Mouse (Mus musculus) liver, embryonic 14.5 days (tissue): ENCODE measurements at regions not wholly inside any gene's neighbourhood (a gene's known extent, or its start where the extent isn't known, plus 50 kb on each side); places are given as distances from the start of the nearest gene placed in this dataset.

ENCODE experiments used
- ATAC-seq: fragments of 200-750 bp; cut with Nextera tagmentation; 2 replicates; pipeline ENCODE4 v1.8.0; 2017; ENCODE audit warnings: moderate number of reproducible peaks, mild to moderate bottlenecking, moderate library complexity; ENCODE audit not compliant: insufficient read depth
- DNase-seq, 3 experiments: peaks; one replicate each; pipeline ENCODE4 v3.0.0-alpha.2; 2012 to 2013; ENCODE audit warnings: low read depth in 3 of 3, low spot score in 3 of 3
- H3K27ac ChIP-seq: fragments of 300-500 bp; sonication (generic); 2 replicates; pipeline ENCODE4 v1.5.1; 2014; ENCODE audit warnings: moderate library complexity, mild to moderate bottlenecking, control low read depth, inconsistent platforms
- H3K27me3 ChIP-seq: fragments of 300-500 bp; sonication (generic); 2 replicates; pipeline ENCODE4 v1.6.1; 2014; ENCODE audit warnings: mild to moderate bottlenecking, low read length, moderate library complexity; ENCODE audit not compliant: control insufficient read depth, insufficient read depth
- H3K36me3 ChIP-seq: fragments of 300-500 bp; sonication (generic); replicated peaks from 2 replicates; pipeline ENCODE4 v1.6.1; 2014; ENCODE audit warnings: low read depth; ENCODE audit not compliant: control insufficient read depth, insufficient read depth
- H3K4me1 ChIP-seq, 2 experiments: fragments of 200-500 bp in 1 of 2; fragments of 300-500 bp in 1 of 2; sonication (generic) in 1 of 2; replicated peaks; 2 replicates each; pipeline ENCODE4 v1.6.1; 2012 to 2014; ENCODE audit warnings: antibody characterized with exemption in 1 of 2, inconsistent platforms in 1 of 2, low read length in 1 of 2; ENCODE audit not compliant: control insufficient read depth in 2 of 2, insufficient read depth in 2 of 2
- H3K4me2 ChIP-seq: fragments of 300-500 bp; sonication (generic); 2 replicates; pipeline ENCODE4 v1.6.1; 2014; ENCODE audit warnings: low read depth, mild to moderate bottlenecking, control low read depth, moderate library complexity
- H3K4me3 ChIP-seq, 2 experiments: fragments of 200-500 bp in 1 of 2; fragments of 300-500 bp in 1 of 2; sonication (generic) in 1 of 2; 2 replicates each; pipeline ENCODE4 v1.5.1; 2012 to 2014; ENCODE audit warnings: low read depth in 2 of 2, low read length in 2 of 2, mild to moderate bottlenecking in 2 of 2, control low read depth in 1 of 2, inconsistent platforms in 1 of 2, moderate library complexity in 1 of 2; ENCODE audit not compliant: insufficient read depth in 1 of 2
- H3K9ac ChIP-seq: fragments of 300-500 bp; sonication (generic); replicated peaks from 2 replicates; pipeline ENCODE4 v1.6.1; 2014; ENCODE audit warnings: mild to moderate bottlenecking, control low read depth, moderate library complexity
- H3K9me3 ChIP-seq: fragments of 300-500 bp; sonication (generic); 2 replicates; pipeline ENCODE4 v1.6.1; 2016; ENCODE audit warnings: low read length, mixed read lengths; ENCODE audit not compliant: control insufficient read depth
- CTCF ChIP-seq: IDR thresholded peaks from 2 replicates; pipeline ENCODE4 v1.5.1; 2016; ENCODE audit warnings: antibody characterized with exemption, low read depth, control low read depth
- EP300 ChIP-seq: IDR thresholded peaks from 2 replicates; pipeline ENCODE4 v1.6.1; 2016; ENCODE audit warnings: antibody characterized with exemption, low read depth
- WGBS: fragments of 180-500 bp; shearing (Covaris S2); extraction: QIAGEN DNeasy Blood & Tissue Kit; methylation state at CpG from one replicate; pipeline ENCODE4 v1.1.7; 2014; ENCODE audit not compliant: insufficient replicate concordance; 5-methylcytosine and 5-hydroxymethylcytosine counted together

GRCm38 (mm10) chr3:144299239-144299638 is 94.2 kb upstream of the Lmo4 start:
- no peak overlapping the region for H3K4me2 ChIP-seq

GRCm38 (mm10) chr3:144289489-144289888 is 84.5 kb upstream of the Lmo4 start:
- no peak overlapping the region for H3K4me2 ChIP-seq
- no peaks in the 10 kb centered on the region for H3K4me1 ChIP-seq
- ATAC-seq (no peak), DNase-seq (no peak)
- 57% methylated on average over 3 of the region's 3 CpGs for WGBS
- H3K27ac ChIP-seq, result no peak overlapping the region
- no peak for TF ChIP-seq CTCF
- TF ChIP-seq EP300, result no peak
- no peak overlapping the region for H3K9ac ChIP-seq
- no peaks in the 10 kb centered on the region for H3K9me3 ChIP-seq
- H3K27me3 ChIP-seq, result no peaks in the 10 kb centered on the region
- no peak overlapping the region for H3K4me3 ChIP-seq
- no peaks in the 10 kb centered on the region for H3K36me3 ChIP-seq

More at GRCm38 (mm10) chr3:144299239-144299638, 94.2 kb upstream of the Lmo4 start:
- DNase-seq, result no peak
- no peak for TF ChIP-seq EP300
- no peak for TF ChIP-seq CTCF
- Histone ChIP-seq H3K27me3 (no peaks in the 10 kb centered on the region), H3K4me1 (no peaks in the 10 kb centered on the region), H3K4me3 (no peak overlapping the region), H3K27ac (no peak overlapping the region), H3K36me3 (no peaks in the 10 kb centered on the region), H3K9ac (no peak overlapping the region), H3K9me3 (no peaks in the 10 kb centered on the region)
- ATAC-seq, result no peak
- 72% methylated on average over 5 of the region's 5 CpGs for WGBS

- WGBS, result 62% methylated on average over 8 of the region's 8 CpGs
- Histone ChIP-seq H3K4me2 (no peak overlapping the region), H3K27me3 (no peaks in the 10 kb centered on the region), H3K4me1 (no peaks in the 10 kb centered on the region), H3K36me3 (no peaks in the 10 kb centered on the region), H3K9me3 (no peaks in the 10 kb centered on the region), H3K4me3 (no peak overlapping the region), H3K9ac (no peak overlapping the region), H3K27ac (no peak overlapping the region)
- ATAC-seq (no peak), DNase-seq (no peak)
- TF ChIP-seq EP300 (no peak), CTCF (no peak)
Observed at GRCm38 (mm10) chr3:144286100-144286499, 81.1 kb upstream of the Lmo4 start.

- Histone ChIP-seq H3K9me3 (no peaks in the 10 kb centered on the region), H3K4me1 (no peaks in the 10 kb centered on the region), H3K4me2 (no peak overlapping the region), H3K9ac (no peak overlapping the region), H3K27ac (no peak overlapping the region), H3K36me3 (no peaks in the 10 kb centered on the region), H3K27me3 (no peaks in the 10 kb centered on the region), H3K4me3 (no peak overlapping the region)
- WGBS, result 59% methylated on average over 3 of the region's 3 CpGs
- DNase-seq (no peak), ATAC-seq (no peak)
- no peak for TF ChIP-seq CTCF
- no peak for TF ChIP-seq EP300
Observed at GRCm38 (mm10) chr3:144284326-144284725, 79.3 kb upstream of the Lmo4 start.

GRCm38 (mm10) chr3:144273115-144273514 is 68.1 kb upstream of the Lmo4 start:
- Histone ChIP-seq H3K27me3 (no peaks in the 10 kb centered on the region), H3K36me3 (no peaks in the 10 kb centered on the region), H3K4me2 (no peak overlapping the region), H3K9ac (no peak overlapping the region), H3K4me3 (no peak overlapping the region), H3K27ac (no peak overlapping the region), H3K9me3 (no peaks in the 10 kb centered on the region), H3K4me1 (no peaks in the 10 kb centered on the region)
- no peak for ATAC-seq
- no peak for TF ChIP-seq CTCF
- TF ChIP-seq EP300, result no peak
- WGBS, result 78% methylated on average over 5 of the region's 5 CpGs
- no peak for DNase-seq
